Mouse (Mus musculus): ENCODE data around the gene Rdx. TPM values are rescaled to one million over a fixed set of nuclear protein-coding genes. Genes with fewer than 3 reads are reported as not detected.
"Not testable (repeated sequence)": the region's sequence is repeated elsewhere in the genome, so short reads cannot be mapped to it uniquely, and the experiment has no call there.

The Rdx gene
- polyA plus RNA-seq, 1 experiment from 2014 or later: 62.6 TPM

GRCm38 (mm10) chr9:52048650-52049081, 1.7 kb downstream of the Rdx start:
- Histone ChIP-seq H3K9ac (ENCODE audit: low read depth, low read length) (peak overlapping the region; percentile 96), H3K36me3 (ENCODE audit: control insufficient read depth, insufficient read depth, low read length) (no peaks in the 10 kb centered on the region), H3K27ac (ENCODE audit: low read length) (peak overlapping the region; percentile 97), H3K4me3 (ENCODE audit: low read depth, low read length) (peak overlapping the region; percentile 93), H3K4me1 (ENCODE audit: control insufficient read depth, insufficient read depth, low read length) (peaks cover 26% of the 10 kb centered on the region), H3K27me3 (ENCODE audit: control insufficient read depth, insufficient read depth, low read depth, low read length) (no peaks in the 10 kb centered on the region), H3K9me3 (replicated peaks; ENCODE audit: control insufficient read depth, low read length, poor library complexity, severe bottlenecking) (no peaks in the 10 kb centered on the region), H3K4me2 (ENCODE audit: low read length) (peak overlapping the region; percentile 67)
- 0% methylated on average over 54 of the region's 60 CpGs for WGBS
- ATAC-seq: peak; percentile 58

- peak overlapping the region; percentile 93 for H3K4me3 ChIP-seq (ENCODE audit: low read depth, low read length)
- peaks cover 26% of the 10 kb centered on the region for H3K4me1 ChIP-seq (ENCODE audit: control insufficient read depth, insufficient read depth, low read length)
- H3K4me2 ChIP-seq (ENCODE audit: low read length): peak overlapping the region; percentile 67
- no peaks in the 10 kb centered on the region for H3K9me3 ChIP-seq (replicated peaks; ENCODE audit: control insufficient read depth, low read length, poor library complexity, severe bottlenecking)
- ATAC-seq: no peak
- peak overlapping the region; percentile 96 for H3K9ac ChIP-seq (ENCODE audit: low read depth, low read length)
- H3K36me3 ChIP-seq (ENCODE audit: control insufficient read depth, insufficient read depth, low read length): no peaks in the 10 kb centered on the region
- no peaks in the 10 kb centered on the region for H3K27me3 ChIP-seq (ENCODE audit: control insufficient read depth, insufficient read depth, low read depth, low read length)
- WGBS: 0% methylated on average over 3 of the region's 3 CpGs
- H3K27ac ChIP-seq (ENCODE audit: low read length): no peak overlapping the region
Observed at GRCm38 (mm10) chr9:52049605-52050004, 2.6 kb downstream of the Rdx start.

GRCm38 (mm10) chr9:52050361-52050760, 3.4 kb downstream of the Rdx start:
- ATAC-seq: no peak
- Histone ChIP-seq H3K4me3 (ENCODE audit: low read depth, low read length) (no peak overlapping the region), H3K36me3 (ENCODE audit: control insufficient read depth, insufficient read depth, low read length) (no peaks in the 10 kb centered on the region), H3K9ac (ENCODE audit: low read depth, low read length) (no peak overlapping the region), H3K9me3 (replicated peaks; ENCODE audit: control insufficient read depth, low read length, poor library complexity, severe bottlenecking) (no peaks in the 10 kb centered on the region), H3K4me2 (ENCODE audit: low read length) (peak overlapping the region; percentile 67; the same call in 1 of the 2 replicates), H3K27ac (ENCODE audit: low read length) (no peak overlapping the region), H3K27me3 (ENCODE audit: control insufficient read depth, insufficient read depth, low read depth, low read length) (no peaks in the 10 kb centered on the region), H3K4me1 (ENCODE audit: control insufficient read depth, insufficient read depth, low read length) (peaks cover 26% of the 10 kb centered on the region)
- whole genome bisulfite sequencing: 37% methylated on average over 2 of the region's 2 CpGs

DNA sequence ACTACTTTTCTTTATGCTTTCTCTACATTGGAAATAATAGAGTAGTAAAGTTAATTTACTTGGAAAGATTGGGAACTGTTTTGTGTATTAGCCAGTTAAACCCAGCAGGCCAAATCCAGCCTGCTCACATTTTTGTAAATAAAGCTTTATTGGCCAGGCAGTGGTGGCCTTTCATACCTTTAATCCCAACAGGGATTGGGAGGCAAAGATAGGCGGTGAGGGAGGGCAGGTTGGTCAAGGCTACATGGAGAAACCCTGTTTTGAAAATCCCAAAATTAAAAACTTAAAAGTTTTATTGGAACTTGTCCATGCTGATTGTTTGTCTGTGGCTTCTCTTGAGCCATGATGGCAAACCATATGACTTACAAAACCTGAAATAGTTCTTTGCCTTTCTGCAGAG, 5.2 kb downstream of the Rdx start:
- WGBS: 54% methylated on average over 1 of the region's 1 CpGs
- ATAC-seq: no peak

GRCm38 (mm10) chr9:52055313-52055712, 8.3 kb downstream of the Rdx start:
- Histone ChIP-seq H3K27ac (ENCODE audit: low read length) (no peak overlapping the region), H3K36me3 (ENCODE audit: control insufficient read depth, insufficient read depth, low read length) (no peaks in the 10 kb centered on the region), H3K9me3 (replicated peaks; ENCODE audit: control insufficient read depth, low read length, poor library complexity, severe bottlenecking) (no peaks in the 10 kb centered on the region), H3K4me2 (ENCODE audit: low read length) (no peak overlapping the region), H3K4me1 (ENCODE audit: control insufficient read depth, insufficient read depth, low read length) (peaks cover 9% of the 10 kb centered on the region), H3K4me3 (ENCODE audit: low read depth, low read length) (no peak overlapping the region), H3K27me3 (ENCODE audit: control insufficient read depth, insufficient read depth, low read depth, low read length) (no peaks in the 10 kb centered on the region), H3K9ac (ENCODE audit: low read depth, low read length) (no peak overlapping the region)
- 80% methylated on average over 3 of the region's 3 CpGs for WGBS
- ATAC-seq: no peak

More for the DNA sequence above, 5.2 kb downstream of the Rdx start:
- Histone ChIP-seq H3K9ac (ENCODE audit: low read depth, low read length) (no peak overlapping the region), H3K36me3 (ENCODE audit: control insufficient read depth, insufficient read depth, low read length) (no peaks in the 10 kb centered on the region), H3K4me2 (ENCODE audit: low read length) (no peak overlapping the region), H3K27ac (ENCODE audit: low read length) (no peak overlapping the region), H3K4me3 (ENCODE audit: low read depth, low read length) (no peak overlapping the region), H3K27me3 (ENCODE audit: control insufficient read depth, insufficient read depth, low read depth, low read length) (no peaks in the 10 kb centered on the region), H3K4me1 (ENCODE audit: control insufficient read depth, insufficient read depth, low read length) (peaks cover 20% of the 10 kb centered on the region), H3K9me3 (replicated peaks; ENCODE audit: control insufficient read depth, low read length, poor library complexity, severe bottlenecking) (no peaks in the 10 kb centered on the region)

DNA sequence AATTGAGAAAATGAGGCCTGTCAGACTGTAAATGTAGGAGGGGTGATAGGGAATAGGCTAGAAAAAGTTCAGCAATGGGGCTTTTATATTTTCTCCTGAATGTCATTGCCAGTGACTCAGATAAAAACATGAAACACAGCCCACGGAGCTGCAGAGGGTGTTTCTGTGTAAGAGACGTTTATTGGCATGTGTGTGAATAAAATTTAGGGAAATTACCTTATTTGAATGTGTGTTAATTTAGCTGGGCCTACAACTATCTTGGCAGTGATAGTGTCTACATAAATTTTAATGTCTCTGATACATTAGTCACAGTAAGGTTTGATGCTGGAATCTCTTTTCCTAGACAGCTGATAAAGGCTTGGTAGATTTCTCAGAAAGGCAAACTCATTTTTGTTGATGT, 12.8 kb downstream of the Rdx start:
- Histone ChIP-seq H3K27ac (ENCODE audit: low read length) (no peak overlapping the region), H3K9me3 (replicated peaks; ENCODE audit: control insufficient read depth, low read length, poor library complexity, severe bottlenecking) (no peaks in the 10 kb centered on the region), H3K4me3 (ENCODE audit: low read depth, low read length) (no peak overlapping the region), H3K4me2 (ENCODE audit: low read length) (no peak overlapping the region), H3K9ac (ENCODE audit: low read depth, low read length) (no peak overlapping the region), H3K36me3 (ENCODE audit: control insufficient read depth, insufficient read depth, low read length) (no peaks in the 10 kb centered on the region), H3K27me3 (ENCODE audit: control insufficient read depth, insufficient read depth, low read depth, low read length) (no peaks in the 10 kb centered on the region), H3K4me1 (ENCODE audit: control insufficient read depth, insufficient read depth, low read length) (peaks cover 2% of the 10 kb centered on the region; the same call in 1 of the 2 replicates)
- 61% methylated on average over 2 of the region's 2 CpGs for WGBS
- no peak for ATAC-seq

DNA sequence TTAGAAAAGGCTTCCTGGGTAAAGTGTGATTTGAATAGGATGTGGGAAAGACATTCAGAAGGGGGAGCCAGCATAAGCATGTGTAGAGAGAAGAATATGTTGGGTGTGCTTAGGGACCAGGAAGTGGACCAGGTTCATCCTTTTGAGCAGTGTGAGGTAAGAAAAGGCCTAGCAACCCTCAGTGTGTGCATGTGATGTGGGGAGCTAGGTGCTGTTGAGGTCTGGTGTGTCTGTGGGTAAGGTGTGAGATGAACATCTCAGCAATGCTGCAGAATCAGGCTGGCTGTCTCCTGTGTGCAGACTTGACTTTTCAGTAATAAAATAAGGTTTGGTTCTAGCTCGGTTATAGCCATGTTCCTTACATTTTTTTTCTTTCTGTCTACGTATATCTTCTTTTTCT, 23.1 kb downstream of the Rdx start:
- no peaks in the 10 kb centered on the region for H3K27me3 ChIP-seq (ENCODE audit: control insufficient read depth, insufficient read depth, low read depth, low read length)
- 100% methylated on average over 2 of the region's 2 CpGs for WGBS
- H3K36me3 ChIP-seq (ENCODE audit: control insufficient read depth, insufficient read depth, low read length): peaks cover 19% of the 10 kb centered on the region
- H3K4me2 ChIP-seq (ENCODE audit: low read length): no peak overlapping the region
- H3K9me3 ChIP-seq (replicated peaks; ENCODE audit: control insufficient read depth, low read length, poor library complexity, severe bottlenecking): no peaks in the 10 kb centered on the region
- no peaks in the 10 kb centered on the region for H3K4me1 ChIP-seq (ENCODE audit: control insufficient read depth, insufficient read depth, low read length)
- no peak overlapping the region for H3K4me3 ChIP-seq (ENCODE audit: low read depth, low read length)
- no peak for ATAC-seq
- H3K27ac ChIP-seq (ENCODE audit: low read length): no peak overlapping the region
- H3K9ac ChIP-seq (ENCODE audit: low read depth, low read length): no peak overlapping the region

DNA sequence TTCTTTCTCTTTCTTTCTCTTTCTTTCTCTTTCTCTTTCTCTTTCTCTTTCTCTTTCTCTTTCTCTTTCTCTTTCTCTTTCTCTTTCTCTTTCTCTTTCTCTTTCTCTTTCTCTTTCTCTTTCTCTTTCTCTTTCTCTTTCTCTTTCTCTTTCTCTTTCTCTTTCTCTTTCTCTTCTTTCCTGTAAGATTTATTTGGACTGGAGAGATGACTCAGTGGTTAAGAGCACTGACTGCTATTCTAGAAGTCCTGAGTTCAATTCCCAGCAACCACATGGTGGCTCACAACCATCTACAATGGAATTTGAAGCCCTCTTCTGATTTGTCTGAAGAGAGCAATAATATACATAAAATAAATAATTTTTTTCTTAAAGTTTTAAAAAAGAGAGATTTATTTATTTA, 24.4 kb downstream of the Rdx start:
- H3K4me2 ChIP-seq (ENCODE audit: low read length); H3K4me3 ChIP-seq (ENCODE audit: low read depth, low read length); H3K9ac ChIP-seq (ENCODE audit: low read depth, low read length); H3K4me1 ChIP-seq (ENCODE audit: control insufficient read depth, insufficient read depth, low read length); H3K9me3 ChIP-seq (replicated peaks; ENCODE audit: control insufficient read depth, low read length, poor library complexity, severe bottlenecking); H3K27me3 ChIP-seq (ENCODE audit: control insufficient read depth, insufficient read depth, low read depth, low read length); H3K27ac ChIP-seq (ENCODE audit: low read length); ATAC-seq: not testable (repeated sequence)
- H3K36me3 ChIP-seq (ENCODE audit: control insufficient read depth, insufficient read depth, low read length): peaks cover 10% of the 10 kb centered on the region

DNA sequence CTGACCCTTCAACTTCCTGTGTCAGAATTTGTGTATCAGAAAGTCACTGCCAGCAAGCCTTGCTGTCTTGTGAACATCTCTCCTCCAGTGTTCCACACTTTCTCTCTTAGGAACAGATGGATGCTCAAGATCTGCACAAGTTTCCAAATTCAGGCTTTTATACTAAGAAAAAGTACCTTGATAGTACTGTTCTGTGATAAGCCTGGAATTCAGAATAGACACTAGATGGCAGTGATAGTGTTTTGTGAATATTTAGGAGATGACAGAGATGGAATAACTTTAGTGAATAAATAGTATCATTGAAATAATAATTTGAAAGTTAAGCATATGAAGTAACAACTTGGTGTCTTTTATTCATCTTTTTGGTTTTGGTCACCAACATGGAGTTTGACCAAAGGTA, 25.2 kb downstream of the Rdx start:
- peaks cover 10% of the 10 kb centered on the region for H3K36me3 ChIP-seq (ENCODE audit: control insufficient read depth, insufficient read depth, low read length)
- no peak for ATAC-seq
- H3K4me1 ChIP-seq (ENCODE audit: control insufficient read depth, insufficient read depth, low read length): no peaks in the 10 kb centered on the region
- H3K27me3 ChIP-seq (ENCODE audit: control insufficient read depth, insufficient read depth, low read depth, low read length): no peaks in the 10 kb centered on the region
- H3K9ac ChIP-seq (ENCODE audit: low read depth, low read length): no peak overlapping the region
- H3K4me3 ChIP-seq (ENCODE audit: low read depth, low read length): no peak overlapping the region
- no peak overlapping the region for H3K4me2 ChIP-seq (ENCODE audit: low read length)
- H3K9me3 ChIP-seq (replicated peaks; ENCODE audit: control insufficient read depth, low read length, poor library complexity, severe bottlenecking): no peaks in the 10 kb centered on the region
- H3K27ac ChIP-seq (ENCODE audit: low read length): no peak overlapping the region

DNA sequence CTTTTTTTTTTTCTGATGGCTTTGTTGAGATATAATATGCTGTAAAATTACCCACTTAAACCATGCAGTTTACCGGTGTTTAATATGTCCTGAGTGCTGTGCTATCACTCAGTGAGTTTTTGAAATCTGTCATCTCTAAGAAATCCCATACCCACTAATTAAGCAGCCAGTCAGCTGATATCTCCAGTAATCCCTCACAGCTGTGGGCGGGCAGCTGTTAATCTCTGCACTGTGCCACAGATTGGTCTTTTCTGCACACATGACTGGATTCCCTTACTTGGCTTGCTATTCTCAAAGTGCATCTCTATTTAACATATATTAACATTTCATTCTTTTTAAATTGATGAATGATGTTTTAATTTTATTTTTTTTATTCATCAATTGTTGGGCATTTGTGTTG, 29.1 kb downstream of the Rdx start:
- 72% methylated on average over 2 of the region's 2 CpGs for WGBS
- Histone ChIP-seq H3K36me3 (ENCODE audit: control insufficient read depth, insufficient read depth, low read length) (peaks cover 3% of the 10 kb centered on the region; the same call in 1 of the 2 replicates), H3K4me3 (ENCODE audit: low read depth, low read length) (no peak overlapping the region), H3K9ac (ENCODE audit: low read depth, low read length) (no peak overlapping the region), H3K9me3 (replicated peaks; ENCODE audit: control insufficient read depth, low read length, poor library complexity, severe bottlenecking) (no peaks in the 10 kb centered on the region), H3K4me1 (ENCODE audit: control insufficient read depth, insufficient read depth, low read length) (no peaks in the 10 kb centered on the region), H3K4me2 (ENCODE audit: low read length) (no peak overlapping the region), H3K27me3 (ENCODE audit: control insufficient read depth, insufficient read depth, low read depth, low read length) (no peaks in the 10 kb centered on the region), H3K27ac (ENCODE audit: low read length) (no peak overlapping the region)
- ATAC-seq: no peak

All from midbrain, embryonic 16.5 days (tissue).